Mouse (Mus musculus) heart, postnatal 4 days (tissue): ENCODE measurements around the gene Tyw1. TPM values are rescaled to one million over a fixed set of nuclear protein-coding genes. Genes with fewer than 3 reads are reported as not detected.

Experiments used
- total RNA-seq, 2 experiments: library from RNA; stranded (reverse); gene quantifications; 2 replicates each; pipeline ENCODE4 v1.2.3; 2021

Gene Tyw1
- total RNA-seq, 2 experiments from 2014 or later: 9.6 to 11.4 TPM

Other genes with a start within 250 kb of the Tyw1 start
- gene Asl, start 226.4 kb upstream of the Tyw1 start, total RNA-seq: 10 to 100 TPM; 15.1 to 17.6 TPM
- gene Crcp, start 226.3 kb upstream of the Tyw1 start, total RNA-seq: 10 to 100 TPM; 14.8 to 15.7 TPM
- gene Tpst1, start 182.3 kb upstream of the Tyw1 start, total RNA-seq: 10 to 100 TPM; 15.7 to 16.9 TPM
- 1 to 10 TPM; 4.4 to 4.6 TPM for gene Kctd7, start 110.8 kb upstream of the Tyw1 start, total RNA-seq
- gene Rabgef1, start 83.8 kb upstream of the Tyw1 start, total RNA-seq: 10 to 100 TPM; 19.4 to 23.5 TPM
- 10 to 100 TPM; 39.1 to 40.9 TPM for gene Tmem248, start 38.5 kb upstream of the Tyw1 start, total RNA-seq
- gene Sbds, start 89 bp upstream of the Tyw1 start, total RNA-seq: 10 to 100 TPM; 45.6 to 46.4 TPM
- gene Caln1, start 113.8 kb downstream of the Tyw1 start, total RNA-seq: not detected
- not detected for gene A330070K13Rik, start 129.0 kb downstream of the Tyw1 start, total RNA-seq